Mouse (Mus musculus) right cerebral cortex, postnatal 14 days (tissue): ENCODE data around the gene Tex44.

Experiments used
- DNase-seq: peaks from one replicate; pipeline ENCODE4 v3.0.0; 2022

The Tex44 gene

GRCm38 (mm10) chr1:86426128-86426527 is at the start of gene Tex44, which contains the start of gene Nmur1:
Tex44 (plus strand) TSS chr1:86426329.
Nmur1 (minus strand) TSS chr1:86426228.
- DNase-seq, result no peak

GRCm38 (mm10) chr1:86376354-86376753 is 49.8 kb upstream of the Tex44 start:
- no peak for DNase-seq

GRCm38 (mm10) chr1:86378662-86379061 is 47.5 kb upstream of the Tex44 start:
- DNase-seq, result no peak

GRCm38 (mm10) chr1:86379161-86379569 is 47.0 kb upstream of the Tex44 start:
- no peak for DNase-seq

GRCm38 (mm10) chr1:86381027-86381426 is 45.1 kb upstream of the Tex44 start:
- DNase-seq, result peak; percentile 36

- DNase-seq, result peak; percentile 73
These were observed 36.9 kb upstream of the Tex44 start for GRCm38 (mm10) chr1:86389230-86389629.

GRCm38 (mm10) chr1:86391425-86391824 is 34.7 kb upstream of the Tex44 start:
- no peak for DNase-seq

GRCm38 (mm10) chr1:86393219-86393618 is 32.9 kb upstream of the Tex44 start:
- no peak for DNase-seq

GRCm38 (mm10) chr1:86394246-86394645 is 31.9 kb upstream of the Tex44 start:
- DNase-seq, result no peak

GRCm38 (mm10) chr1:86395897-86396296 is 30.2 kb upstream of the Tex44 start:
- DNase-seq, result no peak

GRCm38 (mm10) chr1:86397621-86398020 is 28.5 kb upstream of the Tex44 start:
- DNase-seq, result no peak

- DNase-seq, result no peak
These were observed 27.9 kb upstream of the Tex44 start for GRCm38 (mm10) chr1:86398222-86398621.

- DNase-seq, result no peak
These were observed 26.8 kb upstream of the Tex44 start for GRCm38 (mm10) chr1:86399322-86399721.

- no peak for DNase-seq
These were observed 25.9 kb upstream of the Tex44 start for GRCm38 (mm10) chr1:86400096-86400754.

- DNase-seq, result no peak
These were observed 21.3 kb upstream of the Tex44 start for GRCm38 (mm10) chr1:86404834-86405233.

- DNase-seq, result no peak
These were observed 19.8 kb upstream of the Tex44 start for GRCm38 (mm10) chr1:86406313-86406712.

- DNase-seq, result no peak
These were observed 19.2 kb upstream of the Tex44 start for GRCm38 (mm10) chr1:86406914-86407313.

- DNase-seq, result no peak
These were observed 17.6 kb upstream of the Tex44 start for GRCm38 (mm10) chr1:86408515-86408914.

- no peak for DNase-seq
These were observed 16.7 kb upstream of the Tex44 start for GRCm38 (mm10) chr1:86409476-86409875.

GRCm38 (mm10) chr1:86414715-86415114 is 11.4 kb upstream of the Tex44 start:
- DNase-seq, result no peak

- no peak for DNase-seq
These were observed 11.0 kb upstream of the Tex44 start for GRCm38 (mm10) chr1:86415144-86415543.

GRCm38 (mm10) chr1:86415612-86416184 is 10.4 kb upstream of the Tex44 start:
- no peak for DNase-seq

- no peak for DNase-seq
These were observed 9.8 kb upstream of the Tex44 start for GRCm38 (mm10) chr1:86416321-86416720.

GRCm38 (mm10) chr1:86421007-86421406 is 5.1 kb upstream of the Tex44 start:
- no peak for DNase-seq

- DNase-seq, result no peak
These were observed 2.2 kb upstream of the Tex44 start for GRCm38 (mm10) chr1:86423879-86424278.
